Mouse (Mus musculus): ENCODE data around the gene Zfx. TPM values are rescaled to one million over a fixed set of nuclear protein-coding genes. Genes with fewer than 3 reads are reported as not detected.

Zfx gene
- total RNA-seq, 4 experiments from 2014 or later = 27.4 to 41.9 (median 38.5) TPM

DNA sequence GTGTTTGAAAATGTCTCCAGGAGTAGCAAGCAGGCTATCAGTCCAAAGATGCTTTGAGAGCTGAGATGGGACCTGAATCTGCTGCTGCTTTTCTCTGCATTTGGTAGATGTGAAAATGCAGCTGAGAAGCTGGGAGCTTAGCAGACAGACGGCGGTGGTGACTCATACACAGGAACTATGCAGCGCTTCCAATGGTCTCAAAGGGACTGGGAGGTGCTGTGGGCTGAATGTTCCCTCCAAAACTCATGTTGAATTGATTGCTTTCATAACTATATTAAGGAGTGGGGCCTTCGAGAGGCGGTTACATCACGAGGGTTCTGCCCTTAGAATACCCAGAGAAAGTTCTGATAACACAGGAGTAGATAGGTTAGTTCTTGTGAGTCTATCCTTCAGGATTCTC lies 62.3 kb downstream of the Zfx start:
- peak; percentile 23 to 35 for DNase-seq (ENCODE audit: low spot score in 2 of 2)

DNA sequence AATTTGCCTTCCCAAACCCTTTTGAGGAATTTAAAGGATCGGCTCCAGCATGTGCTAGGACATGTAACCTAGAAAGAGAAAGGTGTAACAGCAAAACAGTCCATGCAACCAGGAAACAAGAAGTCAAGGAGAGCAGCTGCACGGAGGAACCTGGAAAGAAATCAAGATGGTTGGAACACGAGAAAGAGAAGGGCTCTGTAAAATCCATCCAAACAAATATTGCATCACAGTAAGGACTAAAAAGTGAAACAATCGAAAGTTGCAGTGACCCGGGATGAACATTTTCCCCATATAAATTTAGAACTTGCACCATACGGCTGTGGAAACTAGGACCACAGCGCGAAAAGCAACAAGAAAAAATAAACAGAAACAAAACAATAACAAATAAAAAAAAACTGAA lies 62.8 kb downstream of the Zfx start:
- DNase-seq (ENCODE audit: low spot score in 2 of 2) = no peak

DNA sequence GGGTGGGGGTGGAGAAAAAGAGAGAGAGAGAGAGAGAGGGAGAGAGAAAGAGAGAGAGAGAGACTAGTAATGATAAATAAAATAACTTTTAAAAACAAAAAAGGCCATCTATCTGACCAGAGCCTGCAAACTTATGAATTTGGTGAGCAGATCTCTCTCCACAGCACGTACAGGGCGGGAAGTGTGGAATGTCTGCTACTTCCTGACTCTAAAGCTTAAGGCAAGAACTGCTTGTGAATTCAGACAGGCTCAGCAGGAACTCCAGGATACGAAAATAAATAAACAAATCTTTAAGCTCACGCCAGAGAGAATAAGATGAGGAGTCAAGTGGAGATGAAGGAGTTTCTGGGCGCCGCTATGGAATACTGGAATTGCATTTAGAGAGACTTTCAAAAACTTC lies 64.8 kb downstream of the Zfx start:
- no peak for DNase-seq (ENCODE audit: low spot score in 2 of 2)

DNA sequence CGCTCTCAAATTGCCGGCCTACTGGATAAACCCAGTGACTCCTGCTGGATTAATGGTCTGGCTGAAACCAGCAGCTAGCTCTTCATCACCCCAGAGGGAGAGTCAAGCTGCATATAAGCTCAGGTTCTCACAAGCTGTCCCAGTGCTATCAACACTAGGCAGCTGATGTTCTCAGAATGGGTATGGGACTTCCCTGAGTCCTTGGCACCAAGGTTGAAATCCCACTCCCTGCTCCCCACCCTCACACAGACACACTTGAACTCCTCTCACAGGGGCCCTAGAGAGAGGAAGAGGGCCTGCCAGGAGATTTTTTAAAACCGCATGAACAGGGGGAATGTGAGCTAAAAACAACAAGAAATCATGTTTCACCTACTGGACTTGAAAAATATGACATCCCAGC lies 74.5 kb downstream of the Zfx start:
- DNase-seq (ENCODE audit: low spot score in 2 of 2) = no peak

- peak; percentile 7 to 8 for DNase-seq (ENCODE audit: low spot score in 2 of 2)
These were observed 75.5 kb downstream of the Zfx start for GRCm38 (mm10) chrX:94048048-94048447.

- no peak for DNase-seq (ENCODE audit: low spot score in 2 of 2)
These were observed 76.1 kb downstream of the Zfx start for GRCm38 (mm10) chrX:94047381-94047780.

- peak; percentile 15 to 44 for DNase-seq (ENCODE audit: low spot score in 2 of 2)
These were observed 90.6 kb downstream of the Zfx start for GRCm38 (mm10) chrX:94032937-94033336.

DNA sequence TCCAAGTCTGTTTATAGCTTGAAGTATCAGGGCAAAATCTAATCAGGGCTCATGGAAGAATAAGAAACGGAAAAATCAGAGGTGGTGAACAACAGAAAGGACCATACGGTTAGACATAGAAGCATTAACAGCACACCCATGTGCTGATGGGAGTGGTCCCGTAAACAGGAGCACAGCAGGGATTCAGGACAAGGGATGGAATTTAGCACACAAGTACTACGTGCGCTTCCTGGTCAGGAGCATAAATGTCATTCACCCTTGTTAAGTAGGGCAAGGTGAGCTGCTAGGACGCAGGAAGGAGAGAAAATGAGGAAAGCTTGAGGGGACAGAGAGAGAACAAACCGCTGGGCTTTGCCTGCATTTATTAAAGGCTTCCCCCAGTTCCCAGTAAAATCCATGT lies 93.4 kb downstream of the Zfx start:
- DNase-seq (ENCODE audit: low spot score in 2 of 2) = no peak

Other genes with a start within 250 kb of the Zfx start
- gene AU015836, start 155.0 kb downstream of the Zfx start, total RNA-seq (2022) = not detected
- 100 to 1,000 TPM; 104 to 187 (median 136) TPM for gene Eif2s3x, start 89.2 kb upstream of the Zfx start, total RNA-seq (2022)
- gene Klhl15, start 110.9 kb upstream of the Zfx start, total RNA-seq (2022) = 10 to 100 TPM; 23.4 to 27.5 (median 24.8) TPM
- gene Fam90a1b, start 243.1 kb upstream of the Zfx start, total RNA-seq (2022) = under 1 TPM in 2 of 4 experiments, not detected in 2; 0.14 to 0.16 TPM
- 10 to 100 TPM; 47.8 to 74.7 (median 63.2) TPM for gene Apoo, start 243.4 kb upstream of the Zfx start, total RNA-seq (2022)